Mouse (Mus musculus) regulatory T cell (primary cell): ENCODE measurements at regions not wholly inside any gene's neighbourhood (a gene's known extent, or its start where the extent isn't known, plus 50 kb on each side); places are given as distances from the start of the nearest gene placed in this dataset.

ENCODE experiments used
- in situ Hi-C: fragments of 300-600 bp; cut with MboI, MseI; formaldehyde crosslinking; loops from one replicate; pipeline ENCODE4 v1.15.1; 2025; ENCODE audit warnings: high pct_unique_total_duplicates

GRCm38 (mm10) chr10:96545761-96546388, 70.9 kb upstream of the Btg1 start:
- in situ Hi-C loops: no loop called here

- in situ Hi-C loops: no loop called here
Observed at GRCm38 (mm10) chr10:96549651-96550050, 67.2 kb upstream of the Btg1 start.

- in situ Hi-C loops: no loop called here
Observed at GRCm38 (mm10) chr10:96550266-96550665, 66.5 kb upstream of the Btg1 start.

- in situ Hi-C loops: loop anchor here (5.0 kb wide), 1 partner anchor 100 kb away; no protein-coding TSS in a partner anchor
Observed at GRCm38 (mm10) chr10:96557336-96557735, 59.5 kb upstream of the Btg1 start.

- in situ Hi-C loops: no loop called here
Observed at GRCm38 (mm10) chr10:96565343-96565742, 51.5 kb upstream of the Btg1 start.
